Mouse (Mus musculus): ENCODE results near the gene H2al2a.
"Not testable (repeated sequence)": the region's sequence is repeated elsewhere in the genome, so short reads cannot be mapped to it uniquely, and the experiment has no call there.

Gene H2al2a

DNA sequence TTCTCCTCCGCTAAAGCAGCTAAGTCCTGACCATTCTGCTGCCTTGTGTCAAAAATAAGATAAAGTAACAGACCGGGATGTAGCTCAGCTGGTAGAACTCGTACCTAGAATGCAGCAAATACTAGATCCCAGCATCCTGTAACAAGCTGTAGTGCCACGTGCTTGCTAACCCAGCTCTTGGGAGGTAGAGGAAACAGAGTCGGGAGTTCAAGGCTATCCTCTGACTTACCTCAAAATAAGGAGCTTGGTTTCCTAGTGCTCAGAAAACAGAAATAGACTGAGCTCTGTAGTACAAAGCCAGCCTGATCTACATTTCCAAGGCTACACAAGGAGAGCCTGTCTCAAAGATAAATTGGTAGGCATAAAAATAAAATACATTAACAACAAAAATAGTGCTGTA lies 23.5 kb downstream of the H2al2a start:
- no peak for DNase-seq

- DNase-seq, result no peak
Measured at GRCm38 (mm10) chr2:17972843-17973242, 23.9 kb downstream of the H2al2a start.

DNA sequence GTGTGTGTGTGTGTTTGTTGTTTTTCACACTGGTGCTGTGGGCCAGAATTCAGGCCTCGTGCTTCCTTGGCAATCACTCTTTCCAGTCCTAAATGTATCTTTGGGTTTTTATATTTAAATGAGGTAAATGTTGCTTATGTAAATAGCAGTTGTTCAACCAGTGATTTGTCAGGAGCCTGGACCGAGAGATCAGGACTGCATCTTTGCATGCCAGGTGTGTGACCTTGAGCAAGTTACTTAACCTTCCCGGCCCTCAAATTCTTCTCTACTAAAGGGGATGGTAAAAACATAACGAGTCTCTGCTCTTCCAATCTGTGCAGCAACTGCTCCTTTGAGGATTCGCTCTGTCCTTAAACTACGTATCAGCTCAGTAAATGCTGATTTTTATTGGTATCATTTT lies 25.4 kb downstream of the H2al2a start:
- no peak for DNase-seq

GRCm38 (mm10) chr2:17970662-17971061 lies 26.1 kb downstream of the H2al2a start:
- no peak for DNase-seq

- no peak for DNase-seq
Measured at GRCm38 (mm10) chr2:17970187-17970586, 26.6 kb downstream of the H2al2a start.

GRCm38 (mm10) chr2:17968571-17968970 lies 28.2 kb downstream of the H2al2a start:
- no peak for DNase-seq

DNA sequence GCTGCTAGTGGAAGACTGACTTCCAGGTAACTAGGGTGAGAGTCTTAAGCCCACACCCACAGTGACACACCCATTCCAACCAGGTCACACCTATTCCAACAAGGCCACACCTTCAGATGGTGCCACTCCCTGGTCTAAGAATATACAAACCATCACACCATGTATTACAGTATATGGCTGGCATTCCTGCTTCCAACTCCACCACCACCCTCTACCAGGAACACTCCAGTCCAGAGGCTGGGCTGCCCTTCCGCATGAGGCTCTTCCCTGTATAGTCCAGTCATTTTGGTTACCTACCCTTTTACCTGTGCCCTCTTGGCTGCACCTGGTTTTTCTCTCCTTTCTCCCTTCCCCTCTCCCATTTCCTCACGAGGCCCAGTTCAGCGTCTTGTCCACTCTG lies 28.7 kb downstream of the H2al2a start:
- not testable (repeated sequence) for DNase-seq

DNA sequence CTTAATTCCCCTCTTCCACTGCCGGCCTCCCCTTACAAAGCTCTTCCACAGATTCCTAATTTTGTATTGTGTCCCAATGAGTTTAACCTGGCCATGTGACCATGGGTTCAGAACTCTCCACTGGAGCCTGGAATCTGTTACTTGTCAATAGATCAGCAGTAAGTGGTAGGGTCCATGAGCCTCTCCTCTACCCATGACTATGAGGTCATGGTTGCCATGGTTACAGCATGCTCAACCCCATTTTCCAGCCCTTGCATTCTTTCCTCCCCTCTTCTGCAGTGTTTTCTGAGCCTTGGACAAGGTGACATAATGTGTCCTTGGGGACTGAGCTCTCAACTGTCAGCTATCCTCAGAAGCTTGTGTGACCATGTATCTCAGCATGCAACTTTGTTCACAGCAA lies 37.3 kb downstream of the H2al2a start:
- no peak for DNase-seq

DNA sequence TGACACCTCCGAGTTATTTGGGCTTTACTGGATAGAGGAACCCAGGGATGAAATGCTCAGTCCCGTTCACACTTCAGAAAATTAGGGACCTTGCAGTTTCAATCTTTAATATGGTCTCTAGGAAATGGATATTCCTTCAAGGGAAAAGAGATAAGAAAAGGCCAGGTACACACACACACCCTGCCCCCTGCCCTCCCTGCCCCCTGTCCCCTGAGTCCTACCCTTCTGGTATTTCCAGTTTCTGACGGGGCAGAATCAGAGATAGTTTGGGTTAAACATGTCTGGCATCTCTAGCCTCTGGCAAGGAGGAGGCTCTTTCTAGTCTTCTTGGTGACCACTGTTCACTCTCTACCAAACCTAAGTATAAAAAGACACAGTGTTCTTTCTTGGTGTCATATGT lies 49.9 kb downstream of the H2al2a start:
- DNase-seq, result no peak

Measured in liver (tissue).